Mouse (Mus musculus) urinary bladder, postnatal 10 days (tissue): ENCODE data around the gene Exoc3l.
"Not testable (repeated sequence)": the region's sequence is repeated elsewhere in the genome, so short reads cannot be mapped to it uniquely, and the experiment has no call there.

ENCODE experiments used
- DNase-seq: peaks from one replicate; pipeline ENCODE4 v3.0.0; 2022; ENCODE audit warnings: low spot score

The Exoc3l gene

DNA sequence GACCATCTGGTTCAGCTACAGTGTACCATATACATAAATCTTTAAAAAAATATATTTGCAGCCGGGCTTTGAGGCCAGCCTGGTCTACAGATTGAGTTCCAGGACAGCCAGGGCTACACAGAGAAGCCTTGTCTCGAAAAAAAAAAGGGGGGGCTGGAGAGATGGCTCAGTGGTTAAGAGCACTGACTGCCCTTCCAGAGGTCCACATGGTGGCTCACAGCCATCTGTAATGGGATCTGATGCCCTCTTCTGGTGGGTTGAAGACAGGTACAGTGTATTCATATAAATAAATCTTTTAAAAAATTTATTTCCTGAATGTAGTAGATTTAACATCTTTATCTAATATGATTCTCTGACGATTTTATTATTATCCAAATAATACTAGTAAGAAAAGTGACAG is 4.1 kb downstream of the Exoc3l start:
- not testable (repeated sequence) for DNase-seq

DNA sequence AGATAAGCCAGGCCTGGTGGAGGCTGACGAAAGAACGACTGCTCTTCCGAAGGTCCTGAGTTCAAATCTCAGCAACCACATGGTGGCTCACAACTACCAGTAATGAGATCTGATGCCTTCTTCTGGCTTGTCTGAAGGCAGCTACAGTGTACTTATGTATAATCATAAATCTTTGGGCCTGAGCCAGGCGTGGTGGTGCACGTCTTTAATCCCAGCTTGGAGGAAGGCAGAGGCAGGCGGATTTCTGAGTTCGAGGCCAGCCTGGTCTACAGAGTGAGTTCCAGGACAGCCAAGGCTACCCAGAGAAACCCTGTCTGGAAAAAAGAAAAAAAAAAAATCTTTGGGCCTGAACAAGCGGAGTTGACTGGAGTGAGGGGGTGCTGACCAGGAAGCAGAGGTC is 4.5 kb downstream of the Exoc3l start:
- DNase-seq = not testable (repeated sequence)

GRCm38 (mm10) chr8:105290554-105291314 is 5.2 kb downstream of the Exoc3l start:
- DNase-seq = peak; percentile 86

GRCm38 (mm10) chr8:105289805-105290460 is 6.0 kb downstream of the Exoc3l start, which contains the start of gene 4931428F04Rik:
Gene 4931428F04Rik (minus strand): TSS chr8:105289864.
- no peak for DNase-seq

- peak; percentile 65 for DNase-seq
Measured at GRCm38 (mm10) chr8:105288958-105289732, 6.8 kb downstream of the Exoc3l start.

DNA sequence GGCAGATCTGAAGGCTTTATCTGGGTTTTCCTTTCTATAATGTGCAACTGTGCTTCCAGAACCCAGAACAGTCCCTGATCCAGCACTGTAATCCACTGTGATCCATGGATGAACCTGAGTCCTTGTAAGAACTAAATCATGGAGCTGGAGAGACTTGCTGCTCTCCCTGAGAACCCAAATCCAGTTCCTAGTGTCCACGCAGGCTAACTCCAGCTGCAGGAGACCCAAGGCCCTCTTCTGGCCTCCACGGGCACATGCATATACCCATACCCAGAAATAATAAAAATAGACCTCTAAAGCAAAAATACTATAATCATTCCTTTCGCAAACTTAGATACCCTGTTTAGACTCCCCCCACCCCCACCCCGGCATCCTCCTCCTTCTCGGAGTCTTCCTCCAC is 7.7 kb downstream of the Exoc3l start:
- DNase-seq = no peak

GRCm38 (mm10) chr8:105286907-105287306 is 9.0 kb downstream of the Exoc3l start:
- DNase-seq = no peak

DNA sequence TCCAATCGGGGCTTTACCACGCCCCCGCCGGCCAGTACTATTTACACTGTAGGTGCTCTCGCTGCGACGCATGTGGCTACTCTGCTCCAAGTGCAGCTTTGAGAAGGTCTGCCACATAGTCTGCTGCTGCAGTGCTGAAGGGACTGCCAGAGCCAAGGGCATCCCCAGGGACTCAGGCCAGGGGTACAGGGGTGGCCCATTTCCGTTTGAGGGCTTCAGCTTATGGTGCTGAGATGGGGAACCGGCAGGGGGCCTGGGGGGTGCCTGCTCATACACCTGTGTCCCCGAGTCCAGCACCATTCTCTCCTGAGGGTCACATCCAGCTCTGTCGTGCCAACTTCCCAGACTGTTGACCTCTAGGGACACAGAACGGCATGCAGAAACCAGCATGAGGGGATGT is 10.4 kb downstream of the Exoc3l start:
- DNase-seq = no peak

GRCm38 (mm10) chr8:105283074-105283473 is 12.8 kb downstream of the Exoc3l start:
- no peak for DNase-seq

DNA sequence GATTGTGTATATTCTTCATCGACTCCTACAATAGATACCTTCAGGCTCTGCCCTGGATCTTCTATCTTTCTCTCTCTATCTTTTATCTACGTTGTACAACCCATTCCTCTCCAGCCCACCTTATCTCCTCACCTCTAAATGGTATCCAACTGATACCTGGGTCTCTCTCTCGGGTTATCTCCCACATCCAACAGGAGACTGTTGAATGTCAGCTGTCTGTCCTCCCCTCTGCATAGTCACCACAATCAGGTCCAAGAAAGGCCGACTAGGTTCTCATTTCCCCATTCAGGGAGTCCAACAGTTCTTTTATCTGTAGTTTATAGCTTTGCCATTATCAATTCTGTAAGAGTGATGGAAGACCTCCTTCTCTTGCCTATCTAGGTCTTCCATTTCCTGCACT is 13.7 kb downstream of the Exoc3l start:
- DNase-seq = no peak

DNA sequence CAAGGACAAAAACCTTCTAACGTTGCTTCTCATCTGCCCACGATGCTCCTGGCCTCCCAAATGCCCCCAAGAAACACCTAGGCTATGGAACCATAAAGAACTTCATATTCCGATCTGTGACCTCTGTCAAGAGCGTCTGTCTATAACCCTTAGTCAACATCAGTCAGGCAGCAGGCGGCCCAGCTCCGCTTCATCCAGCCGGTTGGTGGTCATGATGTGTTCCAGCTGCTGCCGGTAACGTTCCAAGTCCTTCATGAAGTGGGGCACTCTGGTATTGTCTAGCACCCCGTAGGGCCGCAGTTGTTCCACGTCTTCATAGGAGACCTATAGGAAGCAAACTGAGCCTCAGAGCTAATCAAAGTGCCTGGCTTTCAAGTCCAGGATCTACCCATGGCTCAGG is 14.1 kb downstream of the Exoc3l start:
- DNase-seq = no peak

GRCm38 (mm10) chr8:105280567-105280966 is 15.3 kb downstream of the Exoc3l start:
- no peak for DNase-seq

- DNase-seq = no peak
Measured at GRCm38 (mm10) chr8:105278911-105279334, 17.0 kb downstream of the Exoc3l start.

GRCm38 (mm10) chr8:105276292-105277120 is 19.4 kb downstream of the Exoc3l start:
- DNase-seq = no peak

DNA sequence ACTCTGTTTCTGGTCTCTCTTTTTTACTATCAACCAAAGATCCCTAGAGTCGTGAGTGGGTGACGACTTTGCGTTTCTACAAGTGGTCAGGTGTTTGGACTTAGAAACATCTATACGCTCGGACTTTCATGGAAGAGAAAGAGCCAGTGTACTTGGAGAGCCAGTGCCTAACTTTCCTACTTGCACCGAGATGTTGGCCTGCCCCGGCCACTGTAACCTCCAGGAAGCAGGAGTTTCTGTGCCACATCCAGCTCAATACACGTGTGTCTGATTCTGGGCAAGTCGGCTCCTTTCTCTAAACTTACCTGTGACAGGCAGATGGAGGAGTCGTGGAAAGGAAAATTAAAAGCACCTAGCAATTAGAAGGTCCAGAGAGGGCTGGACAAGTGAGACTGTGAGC is 20.1 kb downstream of the Exoc3l start, which contains the start of gene Nol3:
Gene Nol3, plus strand, starts transcription at position 301 of the 400 bp plus-strand sequence.
- no peak for DNase-seq

- no peak for DNase-seq
Measured at GRCm38 (mm10) chr8:105275387-105275786, 20.5 kb downstream of the Exoc3l start.

DNA sequence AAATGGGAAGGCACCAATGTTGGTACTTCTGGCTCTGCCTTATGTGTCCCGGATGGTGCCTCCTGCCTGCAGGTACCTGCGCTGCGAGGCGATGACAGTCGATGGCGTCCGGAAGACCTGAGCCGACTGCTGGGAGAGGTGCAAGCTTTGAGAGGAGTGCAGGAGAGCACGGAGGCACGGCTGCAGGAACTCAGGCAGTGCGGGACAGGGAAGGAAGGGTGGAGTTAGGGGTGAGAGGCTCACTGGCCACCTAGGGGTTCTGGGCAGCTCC is 25.1 kb downstream of the Exoc3l start:
- DNase-seq = no peak

DNA sequence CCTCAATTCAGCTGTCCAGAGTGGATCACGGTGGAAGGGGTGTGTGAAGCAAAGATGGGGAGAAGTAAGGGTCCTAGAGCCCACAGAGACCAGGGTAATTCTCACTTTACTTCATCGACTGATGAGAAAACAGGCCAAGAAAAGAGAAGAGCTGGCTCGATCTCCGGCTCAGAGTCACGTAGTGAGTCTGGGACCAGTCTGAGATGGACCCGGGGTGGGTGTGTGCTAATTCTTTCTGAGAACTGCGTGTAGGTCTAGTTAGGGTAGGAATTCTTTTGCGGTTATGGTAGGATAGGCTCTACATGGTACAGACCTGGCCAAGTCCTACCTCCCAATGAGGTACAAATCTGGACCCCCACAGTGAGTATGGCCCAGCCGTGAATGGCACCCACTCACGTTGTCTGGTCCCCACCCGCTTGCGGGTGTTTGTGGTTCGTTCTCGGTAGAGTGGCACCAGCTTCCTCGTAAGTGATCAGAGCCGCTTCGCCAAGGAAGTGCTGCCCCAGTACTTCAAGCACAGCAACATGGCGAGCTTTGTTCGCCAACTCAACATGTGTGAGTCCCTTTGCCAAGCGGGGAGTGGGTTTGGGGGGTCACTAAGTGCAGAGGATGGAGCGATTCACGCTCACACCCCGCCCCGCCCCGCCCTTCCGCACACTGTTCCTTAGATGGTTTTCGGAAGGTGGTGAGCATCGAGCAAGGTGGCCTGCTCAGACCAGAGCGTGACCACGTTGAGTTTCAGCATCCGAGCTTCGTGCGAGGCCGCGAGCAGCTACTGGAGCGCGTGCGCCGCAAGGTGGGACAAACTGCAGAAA is 25.6 kb downstream of the Exoc3l start:
- no peak for DNase-seq

DNA sequence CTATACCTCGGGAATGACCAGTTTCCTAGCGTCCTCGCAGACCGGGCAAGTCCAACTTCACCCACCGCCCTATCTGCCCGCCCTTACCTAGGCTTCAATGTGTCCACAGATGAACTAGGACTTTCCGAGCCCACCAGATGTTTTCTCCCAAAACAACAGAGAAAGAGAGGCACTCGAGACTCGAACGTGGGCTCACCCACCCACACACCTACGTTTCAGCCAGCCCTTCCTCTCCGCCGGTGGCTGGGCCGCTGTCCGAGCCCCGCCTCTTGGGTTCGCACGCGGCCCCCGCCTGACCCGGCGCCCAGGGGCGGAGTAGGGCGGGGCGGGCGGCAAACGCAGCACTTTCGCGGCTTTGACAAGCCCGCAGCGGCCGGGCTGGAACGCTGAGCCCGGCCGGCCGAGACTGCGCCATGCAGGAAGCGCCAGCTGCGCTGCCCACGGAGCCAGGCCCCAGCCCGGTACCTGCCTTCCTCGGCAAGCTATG is 26.4 kb downstream of the Exoc3l start, which contains the start of gene Hsf4:
Gene Hsf4, plus strand, starts transcription at position 341 of the 487 bp plus-strand sequence.
- DNase-seq = no peak

GRCm38 (mm10) chr8:105269075-105269458 is 26.8 kb downstream of the Exoc3l start:
- no peak for DNase-seq
